Mouse (Mus musculus) midbrain, embryonic 16.5 days (tissue): ENCODE data around the gene Gm20388. TPM values are rescaled to one million over a fixed set of nuclear protein-coding genes. Genes with fewer than 3 reads are reported as not detected.

Source experiments
- ATAC-seq: fragments of 200-750 bp; cut with Nextera tagmentation; 2 replicates; pipeline ENCODE4 v1.8.0; 2017; ENCODE audit warnings: moderate TSS enrichment
- H3K27ac ChIP-seq: fragments of 300-500 bp; sonication (generic); 2 replicates; pipeline ENCODE4 v1.5.1; 2014; ENCODE audit warnings: mild to moderate bottlenecking, low read length, mixed read lengths
- H3K27me3 ChIP-seq: fragments of 300-500 bp; sonication (generic); 2 replicates; pipeline ENCODE4 v1.6.1; 2014; ENCODE audit warnings: low read depth, low read length, mixed read lengths; ENCODE audit not compliant: control insufficient read depth, insufficient read depth
- H3K36me3 ChIP-seq: fragments of 300-500 bp; sonication (generic); 2 replicates; pipeline ENCODE4 v1.6.1; 2014; ENCODE audit warnings: mild to moderate bottlenecking, low read length, moderate library complexity, mixed read lengths; ENCODE audit not compliant: control insufficient read depth, insufficient read depth
- H3K4me1 ChIP-seq: fragments of 300-500 bp; sonication (generic); 2 replicates; pipeline ENCODE4 v1.6.1; 2014; ENCODE audit warnings: mild to moderate bottlenecking, low read length, mixed read lengths; ENCODE audit not compliant: control insufficient read depth, insufficient read depth
- H3K4me2 ChIP-seq: fragments of 300-500 bp; sonication (generic); 2 replicates; pipeline ENCODE4 v1.6.1; 2014; ENCODE audit warnings: mild to moderate bottlenecking, low read length, mixed read lengths
- H3K4me3 ChIP-seq: fragments of 300-500 bp; sonication (generic); 2 replicates; pipeline ENCODE4 v1.5.1; 2014; ENCODE audit warnings: low read depth, mild to moderate bottlenecking, low read length, moderate library complexity, mixed read lengths
- H3K9ac ChIP-seq: fragments of 300-500 bp; sonication (generic); 2 replicates; pipeline ENCODE4 v1.6.1; 2014; ENCODE audit warnings: low read depth, low read length, mixed read lengths
- H3K9me3 ChIP-seq: fragments of 300-500 bp; sonication (generic); replicated peaks from 2 replicates; pipeline ENCODE4 v1.6.1; 2014; ENCODE audit warnings: mild to moderate bottlenecking, low read length, mixed read lengths; ENCODE audit not compliant: control insufficient read depth, poor library complexity, severe bottlenecking
- WGBS: fragments of 180-500 bp; shearing (Covaris S2); extraction: QIAGEN DNeasy Blood & Tissue Kit; methylation state at CpG from one replicate; pipeline ENCODE4 v1.1.7; 2014; 5-methylcytosine and 5-hydroxymethylcytosine counted together
- polyA plus RNA-seq: library from polyadenylated mRNA; unstranded; fragments of >200 nt; fragmentation: Nextera tagmentation; extraction: Ambion mirVana; gene quantifications from 2 replicates; pipeline ENCODE4 v1.2.1, GENCODE M21; 2015

Gm20388 gene
- polyA plus RNA-seq, 1 experiment from 2014 or later = 7.5 TPM

DNA sequence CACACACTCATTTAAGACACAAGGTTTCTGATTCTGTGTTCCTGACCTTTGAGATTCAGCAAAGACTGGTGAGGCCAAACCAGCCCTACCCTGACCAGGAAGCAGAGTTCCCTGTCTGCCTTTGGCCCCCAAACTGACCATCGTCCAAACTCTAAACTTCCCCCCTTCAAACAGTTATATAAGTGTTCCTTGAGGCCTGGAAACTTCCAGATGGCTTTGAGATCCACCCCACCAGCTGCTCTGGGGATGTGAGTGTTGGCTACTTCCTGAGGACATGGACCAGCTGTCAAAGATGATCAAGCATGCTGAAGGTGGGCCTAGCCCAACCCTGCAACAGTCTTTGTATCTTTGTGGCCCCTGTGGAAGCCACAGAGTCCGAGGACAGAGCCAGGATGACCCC lies 146.4 kb downstream of the Gm20388 start:
- no peaks in the 10 kb centered on the region for H3K36me3 ChIP-seq
- no peaks in the 10 kb centered on the region for H3K9me3 ChIP-seq
- no peaks in the 10 kb centered on the region for H3K4me1 ChIP-seq
- WGBS = 88% methylated on average over 2 of the region's 2 CpGs
- no peak overlapping the region for H3K9ac ChIP-seq
- no peaks in the 10 kb centered on the region for H3K27me3 ChIP-seq
- H3K4me3 ChIP-seq = no peak overlapping the region
- ATAC-seq = no peak
- no peak overlapping the region for H3K4me2 ChIP-seq
- H3K27ac ChIP-seq = no peak overlapping the region

GRCm38 (mm10) chr8:120062742-120063141 lies 152.1 kb downstream of the Gm20388 start:
- ATAC-seq = no peak
- Histone ChIP-seq H3K27me3 (no peaks in the 10 kb centered on the region), H3K27ac (no peak overlapping the region), H3K9ac (no peak overlapping the region), H3K4me1 (no peaks in the 10 kb centered on the region), H3K4me3 (no peak overlapping the region), H3K9me3 (no peaks in the 10 kb centered on the region), H3K36me3 (no peaks in the 10 kb centered on the region), H3K4me2 (no peak overlapping the region)
- 90% methylated on average over 14 of the region's 14 CpGs for WGBS

- H3K4me3 ChIP-seq = no peak overlapping the region
- 85% methylated on average over 3 of the region's 3 CpGs for WGBS
- no peak for ATAC-seq
- H3K9ac ChIP-seq = no peak overlapping the region
- no peaks in the 10 kb centered on the region for H3K27me3 ChIP-seq
- H3K4me1 ChIP-seq = no peaks in the 10 kb centered on the region
- H3K36me3 ChIP-seq = no peaks in the 10 kb centered on the region
- H3K27ac ChIP-seq = no peak overlapping the region
- H3K9me3 ChIP-seq = no peaks in the 10 kb centered on the region
- H3K4me2 ChIP-seq = no peak overlapping the region
Observed at GRCm38 (mm10) chr8:120063326-120063725, 152.7 kb downstream of the Gm20388 start.

GRCm38 (mm10) chr8:120065611-120066010 lies 155.0 kb downstream of the Gm20388 start:
- Histone ChIP-seq H3K4me3 (no peak overlapping the region), H3K36me3 (no peaks in the 10 kb centered on the region), H3K4me1 (no peaks in the 10 kb centered on the region), H3K9ac (no peak overlapping the region), H3K27ac (no peak overlapping the region), H3K27me3 (no peaks in the 10 kb centered on the region), H3K4me2 (no peak overlapping the region), H3K9me3 (no peaks in the 10 kb centered on the region)
- WGBS = 92% methylated on average over 8 of the region's 8 CpGs
- ATAC-seq = no peak

- Histone ChIP-seq H3K9me3 (no peaks in the 10 kb centered on the region), H3K9ac (no peak overlapping the region), H3K4me2 (no peak overlapping the region), H3K4me3 (no peak overlapping the region), H3K27me3 (no peaks in the 10 kb centered on the region), H3K27ac (no peak overlapping the region), H3K4me1 (no peaks in the 10 kb centered on the region), H3K36me3 (no peaks in the 10 kb centered on the region)
- ATAC-seq = no peak
- WGBS = 91% methylated on average over 4 of the region's 4 CpGs
Observed at GRCm38 (mm10) chr8:120066226-120066625, 155.6 kb downstream of the Gm20388 start.

GRCm38 (mm10) chr8:120067936-120068668 lies 157.5 kb downstream of the Gm20388 start:
- H3K9ac ChIP-seq = no peak overlapping the region
- H3K27ac ChIP-seq = no peak overlapping the region
- H3K9me3 ChIP-seq = no peaks in the 10 kb centered on the region
- H3K4me1 ChIP-seq = no peaks in the 10 kb centered on the region
- H3K27me3 ChIP-seq = no peaks in the 10 kb centered on the region
- H3K36me3 ChIP-seq = no peaks in the 10 kb centered on the region
- WGBS = 59% methylated on average over 19 of the region's 19 CpGs
- ATAC-seq = no peak
- no peak overlapping the region for H3K4me3 ChIP-seq
- no peak overlapping the region for H3K4me2 ChIP-seq

DNA sequence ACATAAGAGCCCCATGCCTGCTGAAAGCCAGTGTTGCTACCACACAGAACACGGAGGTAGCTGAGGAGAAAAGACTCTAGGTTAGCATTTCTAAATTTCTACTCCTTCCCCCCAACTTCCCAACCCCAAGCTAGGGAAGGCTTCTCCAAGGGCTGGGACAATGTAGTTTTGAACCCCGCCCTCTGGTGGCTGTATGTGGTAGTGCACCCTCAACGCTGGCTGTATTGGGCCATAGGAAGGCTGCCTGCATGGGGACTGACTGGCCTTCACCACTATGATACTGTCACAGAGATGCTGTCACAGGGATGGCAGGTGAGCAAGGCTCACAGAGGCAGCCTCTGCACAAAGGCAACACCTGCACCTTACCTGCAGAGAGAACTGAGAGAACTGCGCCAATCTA lies 161.0 kb downstream of the Gm20388 start:
- H3K4me2 ChIP-seq = no peak overlapping the region
- H3K4me1 ChIP-seq = 0 out of 2 replicates have a peak, but pooled peaks cover 2% of the 10 kb centered on the region
- no peak overlapping the region for H3K4me3 ChIP-seq
- 26% methylated on average over 4 of the region's 4 CpGs for WGBS
- no peaks in the 10 kb centered on the region for H3K9me3 ChIP-seq
- H3K27ac ChIP-seq = no peak overlapping the region
- H3K36me3 ChIP-seq = no peaks in the 10 kb centered on the region
- H3K27me3 ChIP-seq = no peaks in the 10 kb centered on the region
- ATAC-seq = peak; percentile 78
- no peak overlapping the region for H3K9ac ChIP-seq

- WGBS = 54% methylated on average over 9 of the region's 9 CpGs
- Histone ChIP-seq H3K27me3 (no peaks in the 10 kb centered on the region), H3K27ac (no peak overlapping the region), H3K4me1 (0 out of 2 replicates have a peak, but pooled peaks cover 2% of the 10 kb centered on the region), H3K4me2 (no peak overlapping the region), H3K4me3 (no peak overlapping the region), H3K9me3 (no peaks in the 10 kb centered on the region), H3K9ac (no peak overlapping the region), H3K36me3 (no peaks in the 10 kb centered on the region)
- ATAC-seq = peak; percentile 11; the same call in 1 of the 2 replicates
Observed at GRCm38 (mm10) chr8:120072259-120072658, 161.6 kb downstream of the Gm20388 start.

GRCm38 (mm10) chr8:120072827-120073226 lies 162.2 kb downstream of the Gm20388 start:
- no peaks in the 10 kb centered on the region for H3K36me3 ChIP-seq
- H3K4me1 ChIP-seq = 0 out of 2 replicates have a peak, but pooled peaks cover 2% of the 10 kb centered on the region
- no peak overlapping the region for H3K27ac ChIP-seq
- 83% methylated on average over 8 of the region's 8 CpGs for WGBS
- no peak for ATAC-seq
- H3K9ac ChIP-seq = no peak overlapping the region
- H3K27me3 ChIP-seq = no peaks in the 10 kb centered on the region
- H3K4me3 ChIP-seq = no peak overlapping the region
- no peak overlapping the region for H3K4me2 ChIP-seq
- no peaks in the 10 kb centered on the region for H3K9me3 ChIP-seq
